Mouse (Mus musculus): ENCODE data around the gene Arhgef1.

Gene Arhgef1

DNA sequence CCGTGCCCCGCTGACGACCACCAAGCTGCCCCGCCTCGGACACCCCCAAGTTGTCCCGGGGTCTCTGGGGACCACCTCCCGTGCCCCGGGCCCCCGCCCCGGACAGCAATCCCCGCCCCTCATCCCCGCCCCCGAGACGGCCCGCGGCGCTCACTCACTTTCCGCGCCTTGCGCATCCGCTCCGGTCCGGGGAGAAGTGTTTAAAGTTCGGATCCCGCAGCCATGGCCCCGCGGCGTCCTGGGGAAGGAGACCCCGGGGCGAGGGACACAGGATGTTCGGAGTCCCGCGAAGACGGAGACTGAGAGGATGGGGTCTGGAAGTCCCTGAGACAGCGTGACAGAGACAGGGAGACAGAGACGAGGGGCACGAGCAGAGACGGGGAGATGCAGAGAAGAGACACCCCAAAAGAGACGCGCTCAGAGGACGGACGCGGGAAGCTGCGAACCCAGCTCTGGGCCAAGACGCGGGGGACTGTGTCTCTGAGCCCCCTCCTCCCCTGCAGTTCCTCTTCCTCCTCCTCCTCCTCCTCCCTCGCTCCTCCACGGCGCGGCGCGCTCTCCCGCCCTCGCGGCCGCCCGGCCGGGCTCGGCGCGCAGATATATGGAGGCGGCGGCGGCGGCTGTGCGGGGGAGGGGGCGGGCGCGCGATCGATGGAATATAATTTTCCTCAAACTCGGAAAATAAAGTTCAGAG, 41.7 kb downstream of the Arhgef1 start, which contains the start of gene Gm4881:
Gene Gm4881 (minus strand): TSS at position 238 of the 694 bp plus-strand sequence.
- in situ Hi-C loops (cut with MboI): loop anchor here (10.0 kb wide), 1 partner anchor 130 kb away; no protein-coding TSS in a partner anchor

DNA sequence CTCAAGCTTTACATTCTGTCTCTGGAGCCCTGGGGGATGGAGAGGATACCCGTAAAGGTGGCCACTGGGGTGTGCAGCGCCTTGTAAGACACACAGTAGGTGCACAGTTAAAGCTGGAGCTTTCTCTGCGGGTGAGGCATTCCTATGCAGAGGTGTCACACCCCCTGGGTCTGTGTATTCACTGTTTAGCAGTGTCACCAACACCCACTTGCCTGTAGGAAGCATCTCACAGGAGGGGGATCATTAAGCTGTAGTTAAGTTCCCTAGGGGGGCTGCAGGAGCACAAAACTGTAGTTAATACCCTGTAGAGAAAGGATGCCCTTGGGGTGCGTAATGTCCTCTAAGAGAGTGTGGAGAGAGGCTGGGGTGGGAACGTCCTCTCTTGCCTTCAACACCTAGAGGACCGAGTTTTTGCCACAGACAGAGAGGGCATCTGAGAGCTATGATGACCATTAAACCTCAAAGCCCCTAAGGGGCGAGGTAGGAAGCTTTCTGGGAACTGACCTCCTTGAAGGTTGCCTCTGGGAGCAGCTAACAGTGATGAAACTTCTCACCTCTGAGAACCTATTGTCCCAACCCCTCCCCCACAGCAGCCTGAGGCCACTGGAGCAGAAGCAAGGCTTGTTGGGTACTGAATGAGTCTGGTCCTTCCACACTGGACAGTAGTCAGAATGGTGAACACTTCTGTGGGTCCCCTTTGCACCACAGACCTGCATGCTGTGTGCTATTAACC, 44.8 kb downstream of the Arhgef1 start:
- in situ Hi-C loops (cut with MboI): loop anchor here (10.0 kb wide), 1 partner anchor 133 kb away; no protein-coding TSS in a partner anchor

DNA sequence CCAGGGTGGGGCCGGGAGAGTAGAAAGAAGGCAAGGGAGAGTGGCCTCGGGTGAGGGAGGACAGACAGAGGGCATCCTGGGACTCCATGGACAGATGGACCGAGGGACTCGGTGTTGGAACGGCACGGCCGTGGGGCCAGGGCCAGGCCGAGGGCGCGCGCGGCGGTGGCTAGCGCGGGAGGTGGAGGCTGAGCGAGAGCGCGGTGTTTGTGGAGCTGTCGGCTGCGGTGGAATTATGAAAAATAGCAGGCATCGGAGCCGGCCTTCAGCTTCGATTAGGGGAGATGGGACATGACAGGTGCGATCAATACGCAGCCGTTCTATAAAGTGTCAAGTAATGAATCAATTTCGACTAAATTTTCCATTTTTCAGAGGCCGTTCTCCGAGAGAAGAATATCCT, 46.1 kb downstream of the Arhgef1 start:
- in situ Hi-C loops (cut with MboI): loop anchor here (10.0 kb wide), 1 partner anchor 134 kb away; no protein-coding TSS in a partner anchor

DNA sequence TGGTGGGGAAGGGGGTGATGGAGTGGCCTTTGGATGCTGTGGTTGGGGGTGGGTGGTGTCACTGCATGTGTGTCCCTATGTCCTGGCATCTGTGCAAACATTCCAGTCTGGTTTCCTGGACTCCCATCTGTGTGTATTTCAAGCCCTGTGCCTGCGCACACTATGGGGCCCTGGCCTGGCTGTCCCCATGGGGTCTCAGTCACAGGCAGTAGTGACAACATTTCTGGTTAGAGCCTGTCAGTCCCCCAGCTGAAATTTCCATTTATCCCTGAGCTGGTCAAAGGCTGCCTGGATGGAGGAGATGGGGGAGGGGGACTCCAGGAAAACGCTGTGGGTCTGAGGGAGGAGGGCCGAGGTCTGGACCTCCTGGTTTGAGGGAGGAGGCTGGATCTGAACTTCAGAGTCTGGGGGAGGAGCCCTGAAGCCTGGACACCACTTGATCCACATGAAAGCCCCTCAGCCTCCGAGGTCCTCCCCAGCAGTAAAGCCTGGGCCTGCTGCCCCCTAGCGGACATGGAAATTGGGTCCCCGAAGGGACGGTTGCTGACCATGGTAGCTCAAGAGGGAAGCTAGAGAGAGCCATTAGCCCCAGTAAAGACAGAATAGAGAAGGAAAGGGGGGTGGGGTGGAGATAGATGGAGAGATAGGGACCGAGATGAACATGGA, 47.4 kb downstream of the Arhgef1 start:
- in situ Hi-C loops (cut with MboI): loop anchor here (10.0 kb wide), 1 partner anchor 135 kb away; no protein-coding TSS in a partner anchor

DNA sequence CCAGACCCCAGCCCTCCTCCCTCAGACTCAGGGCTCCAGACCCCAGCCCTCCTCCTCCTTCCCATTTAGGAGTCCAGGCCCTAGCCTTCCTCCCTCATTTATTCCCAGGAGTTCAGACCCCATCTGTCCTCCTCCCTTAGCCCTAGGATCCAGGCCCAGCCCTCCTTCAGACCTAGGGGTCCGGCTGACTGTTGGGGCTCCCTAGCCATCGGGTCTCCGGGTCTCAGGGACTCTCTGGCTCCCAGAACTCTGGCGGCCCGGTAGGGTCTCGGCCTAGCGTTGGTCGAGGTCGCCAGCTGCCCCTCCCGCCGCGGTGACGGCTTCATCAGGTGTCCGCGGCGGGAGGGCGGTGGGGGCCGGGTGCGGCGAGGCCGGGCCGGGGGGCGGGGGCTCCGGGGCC, 51.3 kb downstream of the Arhgef1 start:
- in situ Hi-C loops (cut with MboI): no loop called here

DNA sequence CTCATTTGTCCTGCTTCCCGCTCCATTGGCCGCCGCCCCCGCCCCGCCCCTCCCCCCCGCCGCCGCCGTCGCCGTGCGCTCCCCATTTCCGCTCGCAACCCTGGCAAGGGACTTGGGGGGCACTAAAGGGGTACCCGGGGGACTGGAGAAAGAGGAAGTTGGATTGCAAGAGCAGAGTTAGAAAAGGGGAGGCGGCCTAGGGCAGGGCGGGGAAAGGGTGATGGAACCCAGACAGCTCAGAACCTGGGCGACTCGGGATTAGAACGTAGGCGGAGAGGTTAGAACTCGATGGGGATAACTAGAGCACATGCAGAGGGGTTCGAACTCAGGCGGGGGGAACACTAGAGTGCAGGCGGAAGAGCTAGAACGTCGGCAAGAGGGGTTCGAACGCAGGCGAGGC, 51.7 kb downstream of the Arhgef1 start:
- in situ Hi-C loops (cut with MboI): no loop called here

DNA sequence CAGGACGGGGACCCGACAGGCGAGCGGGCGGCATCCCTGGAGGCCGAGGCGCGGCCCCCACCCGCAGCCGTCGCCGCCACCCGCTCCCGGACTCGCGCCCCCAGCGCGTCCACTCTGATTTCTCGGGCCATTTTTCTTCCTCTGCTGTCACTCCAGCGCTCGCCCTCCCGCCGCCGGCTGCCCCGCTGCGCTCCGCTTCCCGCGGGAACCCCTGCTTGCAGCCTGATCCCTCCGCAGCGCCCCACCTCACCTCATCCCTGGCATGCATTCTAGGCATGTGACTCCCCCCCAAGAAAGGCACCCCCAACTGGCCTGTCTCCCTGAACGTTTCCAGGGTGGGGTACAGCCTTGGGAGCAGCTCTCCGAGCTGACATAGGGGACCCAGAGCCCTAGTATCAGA, 52.5 kb downstream of the Arhgef1 start:
- in situ Hi-C loops (cut with MboI): no loop called here

DNA sequence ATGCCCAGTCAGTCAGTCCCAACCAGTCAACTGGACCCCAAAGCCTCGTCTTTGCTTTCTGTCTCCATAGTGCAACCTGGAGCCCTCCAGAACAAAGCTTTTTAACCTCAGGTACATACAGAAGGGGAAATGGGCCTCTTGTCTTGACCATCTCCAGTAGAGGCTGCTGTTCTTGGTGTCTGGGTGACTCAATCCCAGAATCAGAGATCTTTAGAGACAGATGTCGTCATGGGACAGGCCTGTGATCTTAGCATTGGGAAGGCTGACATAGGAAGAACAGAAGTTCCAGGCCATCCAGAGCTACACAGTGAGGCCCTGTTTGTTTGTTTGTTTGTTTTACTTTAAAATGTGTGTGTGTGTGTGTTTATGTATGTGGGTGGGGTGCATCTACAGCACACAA, 61.6 kb downstream of the Arhgef1 start:
- in situ Hi-C loops (cut with MboI): no loop called here

DNA sequence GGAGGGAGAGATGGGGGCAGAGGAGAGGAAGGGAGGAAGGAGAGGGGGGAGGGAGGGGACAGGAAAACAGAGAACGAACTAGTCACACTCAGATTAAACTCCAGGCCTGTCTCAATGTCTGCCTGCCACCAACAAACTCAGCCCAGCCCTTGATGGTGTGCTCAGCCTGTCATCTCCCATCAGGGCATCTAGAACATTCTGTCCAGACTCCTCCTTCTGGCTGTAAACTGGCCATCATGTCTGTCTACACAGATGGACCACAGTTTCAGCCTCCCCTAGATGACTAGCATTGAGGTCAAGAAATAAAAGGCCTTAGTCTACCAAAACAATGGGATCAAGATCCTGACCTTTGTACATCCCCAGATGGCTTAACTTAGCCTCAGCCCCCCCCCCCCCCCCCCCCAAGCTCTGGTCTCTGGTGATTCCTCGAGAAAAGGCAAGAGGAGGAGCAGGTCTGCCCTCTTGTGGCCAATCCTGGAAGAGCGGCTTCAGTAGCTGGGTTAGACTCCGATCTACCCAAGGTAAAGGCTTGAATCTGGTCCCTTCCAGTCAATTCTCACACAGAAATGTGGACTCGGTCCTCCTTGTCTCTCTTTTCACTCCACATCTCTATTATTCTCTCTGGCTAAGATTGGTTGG, 62.3 kb downstream of the Arhgef1 start:
- in situ Hi-C loops (cut with MboI): loop anchor here (5.0 kb wide), 2 partner anchors 63 to 143 kb away; partner anchors contain the start of gene Arhgef1

DNA sequence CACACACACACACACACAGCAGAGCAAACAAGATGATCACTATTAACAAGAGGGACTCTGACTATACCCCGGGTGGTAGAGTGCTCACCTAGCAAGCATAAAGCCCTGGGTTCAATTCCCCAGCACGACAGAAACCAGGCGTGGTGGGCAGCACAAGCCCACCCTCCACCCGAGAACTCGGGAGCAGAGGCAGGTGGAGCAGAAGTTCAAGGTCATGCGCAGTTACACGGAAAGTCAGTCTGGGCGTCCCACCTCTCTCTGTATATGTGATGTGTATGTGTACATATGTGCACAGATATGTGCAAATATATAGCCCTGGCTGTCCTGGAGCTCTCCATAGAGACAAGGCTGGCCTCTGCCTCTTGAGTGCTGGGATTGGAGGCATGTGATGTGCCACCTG, 65.3 kb downstream of the Arhgef1 start:
- in situ Hi-C loops (cut with MboI): loop anchor here (5.0 kb wide), 2 partner anchors 66 to 146 kb away; partner anchors contain the start of gene Arhgef1

DNA sequence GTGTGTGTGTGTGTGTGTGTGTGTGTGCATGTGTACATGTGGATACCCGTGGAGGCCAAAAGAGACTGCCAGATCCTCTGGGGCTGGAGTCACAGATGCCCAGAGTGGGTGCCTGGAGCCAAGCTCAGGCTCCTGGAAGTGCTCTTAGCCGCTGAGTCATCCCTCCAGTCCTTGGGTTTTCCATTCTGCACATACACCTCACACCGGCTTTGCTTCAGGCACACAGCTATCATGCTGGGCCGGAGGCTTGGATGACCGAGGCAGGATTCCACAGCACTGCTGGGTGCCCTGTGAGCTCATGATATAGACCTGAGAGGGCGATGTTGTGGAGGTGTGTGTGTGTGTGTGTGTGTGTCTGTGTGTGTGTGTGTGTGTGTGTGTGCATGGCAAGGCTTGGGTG, 65.8 kb downstream of the Arhgef1 start:
- in situ Hi-C loops (cut with MboI): loop anchor here (5.0 kb wide), 2 partner anchors 66 to 146 kb away; partner anchors contain the start of gene Arhgef1

DNA sequence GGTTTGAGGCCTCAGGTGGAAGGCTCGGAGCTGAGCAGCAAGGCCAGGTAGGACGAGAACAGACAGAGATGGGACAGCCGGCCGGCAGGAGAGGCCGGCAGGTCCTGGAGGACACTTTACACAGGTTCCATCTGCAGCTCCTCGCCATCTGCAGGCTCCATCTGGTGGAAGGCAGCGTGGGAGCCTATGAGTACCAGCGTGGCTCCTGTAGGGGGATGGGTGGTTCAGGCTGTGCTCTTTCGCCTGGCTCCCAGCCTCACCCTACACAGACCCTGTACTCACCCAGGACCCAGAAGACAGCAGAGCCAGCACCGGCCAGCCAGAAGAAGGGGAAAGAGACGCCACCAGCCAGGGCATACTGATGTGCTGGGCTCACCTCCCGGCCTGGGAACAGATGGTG, 67.1 kb downstream of the Arhgef1 start:
- in situ Hi-C loops (cut with MboI): loop anchor here (5.0 kb wide), 2 partner anchors 68 to 148 kb away; partner anchors contain the start of gene Arhgef1

DNA sequence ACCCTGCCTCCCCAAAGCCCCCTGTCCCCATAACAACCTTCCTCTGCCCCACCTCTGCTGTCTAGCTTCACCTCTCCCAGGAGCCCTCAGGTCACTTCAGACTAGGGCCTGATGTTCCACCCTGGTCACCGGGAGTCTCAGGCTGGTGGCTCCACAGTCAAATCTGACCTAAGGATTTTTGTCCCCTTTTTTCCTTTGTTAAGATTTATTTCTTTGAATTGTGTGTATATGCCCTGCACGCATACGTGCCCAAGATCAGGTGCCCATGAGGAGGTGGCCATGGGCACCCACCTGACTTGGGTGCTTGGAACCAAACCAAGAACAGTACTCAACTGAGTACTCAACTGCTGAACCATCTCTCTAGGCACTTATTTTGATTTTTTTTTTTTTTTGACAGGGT, 67.6 kb downstream of the Arhgef1 start:
- in situ Hi-C loops (cut with MboI): no loop called here

DNA sequence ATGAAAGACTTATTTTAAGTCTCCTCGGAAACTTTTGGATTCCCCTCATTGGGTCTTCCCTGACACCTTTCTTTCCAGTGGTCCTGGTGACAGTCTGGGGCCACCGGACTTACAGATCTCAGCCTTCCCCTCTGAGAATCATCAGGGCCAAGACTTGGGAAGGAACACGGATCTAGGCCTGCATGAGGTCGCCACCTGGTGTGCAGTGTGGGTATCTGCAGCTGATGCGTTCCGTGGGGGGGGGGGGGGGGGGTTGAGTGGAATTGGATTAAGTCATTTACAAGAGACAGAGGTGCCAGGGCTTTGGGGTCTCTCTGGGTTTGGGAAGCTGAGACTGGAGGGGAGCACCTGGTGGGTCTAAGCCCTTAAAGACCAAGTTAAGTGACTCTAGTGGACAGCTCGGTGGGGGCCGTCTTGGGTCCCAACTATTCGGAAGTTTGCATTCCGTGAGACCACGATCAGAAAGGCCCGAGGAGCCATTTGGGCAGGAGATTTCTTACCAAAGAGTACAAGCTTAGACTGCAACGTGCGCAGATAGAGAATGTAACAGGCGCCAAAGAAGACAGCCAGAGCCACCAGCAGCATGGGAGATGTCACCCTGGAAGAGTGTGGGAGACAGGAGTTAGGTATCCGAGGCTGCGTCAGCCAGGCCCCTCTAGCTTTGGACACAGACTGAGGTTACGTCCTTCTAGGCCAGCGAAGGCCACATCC, 68.7 kb downstream of the Arhgef1 start:
- in situ Hi-C loops (cut with MboI): no loop called here

DNA sequence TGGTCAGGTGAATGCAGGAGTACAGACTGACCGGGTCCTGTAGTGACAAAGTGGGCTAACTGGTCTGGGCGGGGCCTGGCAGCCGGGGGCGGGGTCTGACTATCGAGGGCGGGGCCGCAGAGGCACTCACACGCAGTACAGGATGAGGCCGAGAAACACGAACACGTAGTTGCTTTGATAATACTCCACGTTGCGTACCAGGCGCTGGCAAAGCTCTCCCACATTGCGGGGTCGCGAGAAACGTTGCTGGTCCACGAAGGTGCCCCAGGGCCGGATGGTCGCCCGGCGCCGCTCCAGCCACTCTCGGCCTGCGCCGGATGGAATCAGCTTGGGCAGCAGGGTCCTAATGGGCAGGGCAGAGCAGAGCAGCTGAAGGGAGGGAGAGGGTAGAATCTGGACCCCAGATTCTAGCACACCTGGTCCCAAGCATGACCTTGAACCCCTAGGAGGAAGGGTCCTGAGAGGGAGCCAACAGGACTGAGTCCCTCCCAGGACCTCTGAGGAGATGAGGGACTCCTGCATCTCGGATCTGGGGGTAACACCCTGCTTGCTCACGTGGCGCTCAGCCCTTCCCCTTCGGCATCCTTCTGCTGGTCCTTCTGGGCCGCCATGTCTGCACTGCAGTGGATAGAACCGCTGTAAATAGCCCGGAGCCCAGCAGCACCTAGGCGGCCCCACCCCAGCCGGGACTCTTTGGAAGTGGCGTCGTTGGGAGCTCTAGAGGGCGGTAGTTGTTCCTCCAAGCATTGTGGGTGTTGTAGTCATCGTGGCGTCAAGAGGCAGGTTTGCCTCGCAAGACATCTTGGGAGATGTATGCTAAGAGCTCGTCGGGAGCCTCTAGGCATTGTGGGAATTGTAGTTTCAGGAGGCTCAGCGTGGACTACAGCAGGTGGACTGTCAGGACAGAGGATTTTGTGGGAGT, 69.5 kb downstream of the Arhgef1 start, which contains the start of gene Rabac1:
Gene Rabac1 (minus strand): TSS at position 783 of the 922 bp plus-strand sequence.
- in situ Hi-C loops (cut with MboI): no loop called here

DNA sequence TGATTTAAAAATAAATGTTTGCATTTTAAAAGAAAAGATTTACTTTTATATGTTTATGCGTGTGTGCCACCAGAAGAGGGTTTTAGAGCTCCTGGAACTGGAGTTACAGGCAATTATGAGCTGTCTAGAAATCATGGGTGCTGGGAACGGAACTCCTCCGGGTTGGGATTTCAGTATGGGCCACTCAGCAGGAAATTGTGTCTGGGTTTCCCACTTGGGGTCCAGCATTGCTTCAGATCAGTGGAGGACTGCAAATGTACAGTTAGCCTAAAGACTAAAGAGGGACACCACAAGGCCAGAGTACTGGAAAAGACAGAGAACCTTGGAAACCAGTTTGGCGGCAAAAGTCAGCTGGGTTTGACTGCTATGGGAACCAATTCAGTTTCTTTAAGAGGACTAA, 70.5 kb downstream of the Arhgef1 start:
- in situ Hi-C loops (cut with MboI): no loop called here

DNA sequence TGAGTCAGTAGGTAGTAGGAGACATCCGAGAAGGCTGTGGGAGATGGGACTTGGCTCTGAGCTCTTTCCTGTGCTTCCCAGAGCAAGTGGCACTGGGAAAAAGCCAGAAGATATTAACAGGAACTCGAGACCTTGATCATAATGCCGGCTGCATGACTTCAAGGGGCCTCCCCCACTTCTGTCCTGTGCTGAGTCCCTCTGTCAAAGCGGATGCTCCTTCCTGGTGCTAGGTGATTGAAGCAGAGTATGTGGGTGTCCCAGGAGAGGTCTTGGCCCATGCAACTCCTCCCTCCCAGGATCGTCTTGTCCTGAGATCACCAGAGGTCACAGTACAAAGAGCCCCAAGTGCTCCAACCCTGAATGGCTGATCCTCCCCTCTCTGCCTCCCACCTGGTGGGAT, 71.2 kb downstream of the Arhgef1 start:
- in situ Hi-C loops (cut with MboI): no loop called here

DNA sequence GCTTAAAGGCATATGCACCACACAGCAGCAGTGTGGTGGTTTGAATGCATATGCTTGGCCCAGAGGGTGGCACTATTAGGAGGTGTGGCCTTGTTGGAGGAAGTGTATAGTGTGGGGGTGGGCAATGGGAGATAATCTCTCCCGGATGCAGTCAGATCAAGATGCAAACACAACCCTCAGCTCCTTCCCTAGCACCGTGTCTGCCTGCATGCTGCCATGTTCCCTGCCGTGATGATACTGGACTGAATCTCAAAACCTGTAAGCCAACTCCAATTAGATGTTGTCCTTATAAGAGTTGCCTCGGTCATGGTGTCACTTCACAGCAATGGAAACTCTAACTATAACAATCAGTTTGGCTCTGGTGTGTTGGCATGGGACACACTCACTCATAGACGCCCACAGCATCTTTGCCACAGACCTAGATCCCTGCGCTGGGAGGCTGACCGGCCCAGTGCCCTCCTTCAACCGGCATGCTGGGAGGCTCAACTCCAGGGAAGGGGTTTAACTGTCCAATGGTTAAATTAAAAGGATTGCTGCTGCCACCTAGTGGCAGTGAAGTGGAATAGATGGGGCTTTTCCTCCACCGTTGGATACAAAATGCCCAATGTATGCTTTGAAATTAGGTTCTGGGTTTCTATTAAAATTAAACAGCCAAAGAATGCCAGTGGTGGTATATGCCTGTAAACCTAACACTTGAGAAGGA, 72.3 kb downstream of the Arhgef1 start:
- in situ Hi-C loops (cut with MboI): no loop called here
